Mouse (Mus musculus): ENCODE results near the gene Chd2.
A peak's percentile ranks its signal among the peaks of the same experiment; 100 is the strongest.
"Not testable (repeated sequence)": the region's sequence is repeated elsewhere in the genome, so short reads cannot be mapped to it uniquely, and the experiment has no call there.

Chd2 gene

GRCm38 (mm10) chr7:73541412-73542130, at the start of gene Chd2:
Chd2 (minus strand) TSS chr7:73541830.
- DNase-seq (ENCODE audit: low read depth, low spot score), result peak; percentile 94

- no peak for DNase-seq (ENCODE audit: low read depth, low spot score)
Measured at GRCm38 (mm10) chr7:73590757-73591156, 49.1 kb upstream of the Chd2 start.

GRCm38 (mm10) chr7:73589208-73589771, 47.7 kb upstream of the Chd2 start:
- peak; percentile 27 for DNase-seq (ENCODE audit: low read depth, low spot score)

DNA sequence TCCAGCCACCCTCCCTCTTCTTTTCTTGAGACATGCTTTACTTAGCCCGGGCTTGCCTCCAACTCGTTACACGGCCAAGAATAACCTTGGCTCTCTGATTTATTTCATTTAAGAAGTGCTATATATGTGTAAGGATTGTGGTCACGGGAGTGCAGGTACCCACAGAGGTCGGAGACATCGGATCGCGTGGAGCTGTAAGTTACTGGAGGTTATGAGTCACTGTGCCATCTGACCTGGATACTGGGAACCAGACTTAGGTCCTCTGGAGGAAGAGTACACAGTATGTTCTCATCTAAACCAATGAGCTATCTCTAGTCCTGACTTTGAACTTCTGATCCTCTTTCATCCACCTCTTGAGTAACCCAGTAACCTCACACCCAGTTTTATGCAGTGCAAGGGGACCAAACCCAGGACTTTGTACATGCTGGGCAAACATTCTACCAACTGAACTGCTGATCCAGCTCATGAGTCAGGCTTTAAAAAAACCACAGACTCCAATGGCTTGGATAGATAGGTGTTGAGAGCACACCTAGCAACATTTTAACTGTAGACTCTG, 46.8 kb upstream of the Chd2 start:
- no peak for DNase-seq (ENCODE audit: low read depth, low spot score)

GRCm38 (mm10) chr7:73586717-73587116, 45.1 kb upstream of the Chd2 start:
- no peak for DNase-seq (ENCODE audit: low read depth, low spot score)

DNA sequence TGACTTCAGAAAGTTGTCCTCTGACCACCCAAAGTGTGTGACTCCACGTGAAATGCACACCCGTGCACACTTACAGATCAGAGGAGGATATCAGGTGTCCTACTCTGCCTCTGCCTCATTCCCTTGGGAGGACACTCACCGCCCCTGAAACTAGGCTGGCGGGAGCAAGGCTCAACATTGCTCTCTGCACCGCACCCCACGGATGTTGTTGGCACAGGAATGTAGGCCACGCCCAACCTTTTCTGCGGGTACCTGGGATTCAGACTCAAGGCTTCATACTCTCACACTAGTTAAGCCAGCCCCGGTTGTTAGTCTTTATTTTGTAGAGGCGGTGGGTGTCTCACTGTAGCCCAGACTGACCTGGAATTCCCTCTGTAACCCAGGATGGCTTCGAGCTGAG, 44.6 kb upstream of the Chd2 start:
- peak; percentile 87 for DNase-seq (ENCODE audit: low read depth, low spot score)

DNA sequence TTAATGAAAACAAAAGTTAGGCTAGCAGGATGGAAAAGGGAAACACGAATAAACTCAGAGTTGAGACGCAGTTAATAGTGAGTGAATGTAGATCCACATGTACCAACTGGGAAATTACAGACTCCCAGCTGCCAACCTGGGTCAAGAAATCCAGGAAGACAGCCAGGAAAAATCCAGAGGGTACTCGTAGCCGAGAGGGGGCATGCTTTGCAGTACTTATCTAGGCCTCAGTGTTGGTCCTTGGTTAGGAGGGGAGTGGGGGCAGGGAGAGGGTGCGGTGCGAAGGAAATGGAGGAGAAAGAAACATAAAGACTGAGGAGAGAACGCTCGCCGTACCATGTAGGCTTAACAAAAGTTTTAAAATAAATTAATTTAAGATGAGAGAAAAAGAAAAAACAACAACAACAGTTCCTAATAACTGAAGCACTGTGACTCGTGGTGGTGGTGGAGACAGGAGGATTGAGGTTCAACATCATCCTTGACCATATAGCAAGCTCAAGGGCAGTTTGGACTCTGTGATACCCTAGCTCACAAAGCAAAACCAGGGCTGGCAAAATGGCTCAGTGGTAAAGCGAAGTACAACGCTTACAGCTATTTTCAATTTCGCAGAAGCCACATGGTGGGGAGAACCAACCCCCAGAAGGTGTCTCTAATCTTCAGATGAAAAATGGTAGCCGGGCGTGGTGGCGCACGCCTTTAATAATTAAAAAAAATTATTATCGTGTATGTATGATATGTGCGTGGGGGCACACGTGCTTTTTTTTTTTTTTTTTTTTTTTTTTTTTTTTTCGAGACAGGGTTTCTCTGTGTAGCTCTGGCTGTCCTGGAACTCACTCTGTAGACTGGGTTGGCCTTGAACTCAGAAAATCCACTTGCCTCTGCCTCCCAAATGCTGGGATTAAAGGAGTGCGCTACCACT, 43.7 kb upstream of the Chd2 start:
- no peak for DNase-seq (ENCODE audit: low read depth, low spot score)

- no peak for DNase-seq (ENCODE audit: low read depth, low spot score)
Measured at GRCm38 (mm10) chr7:73584009-73584995, 42.7 kb upstream of the Chd2 start.

- no peak for DNase-seq (ENCODE audit: low read depth, low spot score)
Measured at GRCm38 (mm10) chr7:73583400-73583799, 41.8 kb upstream of the Chd2 start.

- no peak for DNase-seq (ENCODE audit: low read depth, low spot score)
Measured at GRCm38 (mm10) chr7:73581836-73582375, 40.3 kb upstream of the Chd2 start.

- no peak for DNase-seq (ENCODE audit: low read depth, low spot score)
Measured at GRCm38 (mm10) chr7:73579072-73579731, 37.6 kb upstream of the Chd2 start.

GRCm38 (mm10) chr7:73577888-73578421, 36.3 kb upstream of the Chd2 start:
- DNase-seq (ENCODE audit: low read depth, low spot score), result no peak

- no peak for DNase-seq (ENCODE audit: low read depth, low spot score)
Measured at GRCm38 (mm10) chr7:73576101-73576936, 34.7 kb upstream of the Chd2 start.

- no peak for DNase-seq (ENCODE audit: low read depth, low spot score)
Measured at GRCm38 (mm10) chr7:73575257-73575656, 33.6 kb upstream of the Chd2 start.

GRCm38 (mm10) chr7:73574673-73575072, 33.0 kb upstream of the Chd2 start:
- DNase-seq (ENCODE audit: low read depth, low spot score), result not testable (repeated sequence)

- no peak for DNase-seq (ENCODE audit: low read depth, low spot score)
Measured at GRCm38 (mm10) chr7:73572571-73572970, 30.9 kb upstream of the Chd2 start.

GRCm38 (mm10) chr7:73568801-73569403, 27.3 kb upstream of the Chd2 start:
- DNase-seq (ENCODE audit: low read depth, low spot score), result no peak

DNA sequence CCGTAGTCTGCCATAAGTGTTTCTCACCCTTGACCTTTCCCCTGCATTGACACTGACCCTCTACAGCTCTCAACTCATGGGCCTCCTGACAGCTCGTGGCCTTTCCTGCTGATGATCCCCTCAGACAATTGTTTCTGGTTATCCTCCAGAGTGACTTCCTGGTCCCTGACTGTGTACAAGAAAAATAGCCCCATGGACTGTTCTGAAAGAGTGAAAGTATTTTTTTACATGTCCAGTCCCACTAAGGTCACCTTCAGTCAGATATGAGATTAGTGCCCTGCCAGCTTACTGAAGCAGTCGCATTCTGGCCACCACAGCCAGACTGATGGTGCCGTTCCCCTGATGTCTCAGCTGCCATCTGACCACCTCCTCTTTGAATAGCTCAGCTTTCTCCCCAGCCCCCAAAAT, 26.1 kb upstream of the Chd2 start:
- DNase-seq (ENCODE audit: low read depth, low spot score), result no peak

Data from R1 (cell line).